Mouse (Mus musculus) spleen, postnatal 10 days (tissue): ENCODE data around the gene Tmem120b.
A peak's percentile ranks its signal among the peaks of the same experiment; 100 is the strongest.

ENCODE experiments used
- DNase-seq, 2 experiments: peaks; one replicate each; pipeline ENCODE4 v3.0.0; 2021 to 2022; ENCODE audit warnings: low spot score in 2 of 2

The Tmem120b gene

DNA sequence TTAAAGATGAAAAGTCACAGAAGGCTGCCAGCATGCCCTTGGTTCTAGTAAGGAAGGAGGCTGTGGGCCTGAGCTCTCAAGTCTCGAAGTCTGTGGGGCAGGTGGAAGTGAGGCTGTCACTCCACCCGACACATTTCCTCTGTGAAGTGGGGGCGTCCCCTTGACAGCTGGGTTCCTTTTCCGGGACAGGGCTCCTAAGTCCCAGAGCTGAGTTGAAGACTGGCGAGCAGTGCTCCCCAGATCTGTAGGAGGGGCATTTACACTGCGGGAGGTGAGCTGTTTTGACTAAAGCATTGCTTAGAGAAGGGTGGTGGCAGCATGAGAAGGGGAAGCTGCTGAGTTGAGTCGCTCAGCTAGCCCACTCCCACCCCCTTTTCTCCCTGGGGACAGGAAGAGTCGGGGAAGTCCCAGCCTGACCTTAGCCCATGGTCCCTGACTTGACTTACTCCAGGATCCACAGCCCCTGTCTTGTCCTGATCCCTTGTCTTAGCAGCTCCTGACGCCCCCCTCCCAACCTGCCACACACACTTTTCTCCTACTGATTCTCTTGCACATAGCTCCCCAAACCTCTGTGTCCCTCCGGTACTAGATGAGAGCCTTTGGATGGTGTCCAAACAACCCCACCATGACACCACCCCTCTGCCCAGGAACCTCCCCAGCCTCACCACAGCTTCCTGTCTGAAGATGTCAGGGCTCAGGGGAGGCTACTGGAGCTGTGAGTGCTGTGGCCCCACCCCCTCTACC lies 60.4 kb downstream of the Tmem120b start:
- DNase-seq, result peak in 1 of 2 experiments; percentile 83

DNA sequence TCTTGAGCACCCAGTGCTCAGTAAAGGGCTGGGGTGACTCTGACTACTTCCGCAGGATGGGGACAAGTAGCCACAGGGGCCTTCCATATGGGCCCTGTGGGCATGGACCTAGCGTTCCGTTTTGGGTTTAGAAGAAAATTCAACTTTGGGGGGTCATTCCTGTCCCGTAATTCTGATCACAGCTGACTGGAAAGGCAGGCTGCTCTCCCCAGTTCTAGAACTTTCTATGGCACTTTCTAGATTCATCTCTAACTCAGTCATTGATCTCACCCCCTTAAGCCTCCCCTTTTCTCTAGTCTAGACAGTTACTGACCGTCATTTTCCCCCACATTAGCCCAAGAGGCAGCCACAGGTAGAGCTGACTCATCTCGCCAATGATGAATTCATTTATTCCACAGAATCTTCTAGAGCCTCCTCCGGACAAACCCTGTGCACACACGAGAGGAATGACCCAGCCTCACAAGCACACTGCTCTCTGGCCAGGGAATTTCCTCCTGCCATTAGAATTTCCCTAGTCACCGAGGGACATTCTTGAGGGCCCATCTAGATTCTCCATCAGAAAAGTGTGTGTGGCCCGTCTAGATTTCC lies 61.0 kb downstream of the Tmem120b start:
- DNase-seq, result no peak

DNA sequence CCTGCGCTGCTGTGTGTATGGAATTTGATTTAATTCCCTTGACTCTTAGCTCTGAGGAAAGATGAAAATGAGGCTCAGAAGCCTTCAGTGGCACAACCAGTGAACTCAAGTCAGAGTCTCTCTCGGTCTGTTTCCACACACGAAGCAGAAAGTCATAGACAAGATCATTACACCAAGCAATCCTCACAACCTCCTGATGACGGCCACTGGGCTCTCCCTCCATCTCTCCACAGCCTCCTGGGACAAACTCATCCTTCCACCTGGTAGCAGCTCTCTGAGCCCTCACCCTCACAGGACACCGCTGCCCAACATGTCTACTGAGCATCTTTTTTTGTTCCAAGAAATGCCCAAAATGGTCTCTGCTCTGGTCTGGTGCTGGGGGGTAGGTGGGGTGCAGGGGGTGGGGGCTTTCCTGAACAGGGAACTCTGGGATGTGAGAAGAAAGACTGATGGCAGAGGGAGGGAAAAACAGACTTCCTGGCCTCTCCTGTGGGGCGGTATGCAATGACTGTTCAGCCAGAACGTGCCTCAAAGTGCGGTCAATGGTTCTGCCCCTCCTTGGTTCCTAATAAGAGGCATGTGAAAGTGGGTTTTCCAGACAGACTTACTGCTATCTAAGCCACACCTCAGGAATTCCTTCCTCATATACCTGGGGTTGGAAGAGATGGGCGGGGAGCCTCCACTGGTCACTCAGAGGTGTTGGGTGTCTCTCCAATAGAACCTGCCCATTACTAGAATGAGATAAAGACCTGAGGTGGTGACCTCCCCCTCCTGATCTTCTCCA lies 62.0 kb downstream of the Tmem120b start:
- DNase-seq, result no peak

GRCm38 (mm10) chr5:123130814-123131148 lies 62.6 kb downstream of the Tmem120b start:
- DNase-seq, result no peak

GRCm38 (mm10) chr5:123132308-123133071 lies 64.3 kb downstream of the Tmem120b start, which contains the start of gene Rhof:
Rhof (minus strand) TSS chr5:123132692.
- DNase-seq, result peak; percentile 91 to 95

GRCm38 (mm10) chr5:123133083-123133783 lies 65.0 kb downstream of the Tmem120b start:
- peak; percentile 91 to 93 for DNase-seq

DNA sequence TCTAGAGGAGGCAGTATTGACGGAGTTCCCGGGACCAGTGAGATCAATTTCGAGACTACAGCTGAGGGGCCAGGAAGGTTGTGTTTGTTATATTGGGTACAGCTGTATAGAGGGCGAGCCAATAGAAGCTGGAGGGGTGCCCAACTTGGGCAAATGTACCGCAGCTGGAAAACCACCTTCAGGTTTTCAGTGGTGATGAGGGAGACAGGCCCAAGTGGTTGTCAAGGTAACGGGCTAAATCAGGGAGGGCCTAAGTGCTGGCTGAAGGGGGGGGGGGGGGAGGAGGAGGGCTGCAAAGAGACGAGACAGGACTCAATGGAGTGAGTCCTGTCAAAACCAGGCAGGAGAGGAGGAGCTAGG lies 65.5 kb downstream of the Tmem120b start:
- no peak for DNase-seq

DNA sequence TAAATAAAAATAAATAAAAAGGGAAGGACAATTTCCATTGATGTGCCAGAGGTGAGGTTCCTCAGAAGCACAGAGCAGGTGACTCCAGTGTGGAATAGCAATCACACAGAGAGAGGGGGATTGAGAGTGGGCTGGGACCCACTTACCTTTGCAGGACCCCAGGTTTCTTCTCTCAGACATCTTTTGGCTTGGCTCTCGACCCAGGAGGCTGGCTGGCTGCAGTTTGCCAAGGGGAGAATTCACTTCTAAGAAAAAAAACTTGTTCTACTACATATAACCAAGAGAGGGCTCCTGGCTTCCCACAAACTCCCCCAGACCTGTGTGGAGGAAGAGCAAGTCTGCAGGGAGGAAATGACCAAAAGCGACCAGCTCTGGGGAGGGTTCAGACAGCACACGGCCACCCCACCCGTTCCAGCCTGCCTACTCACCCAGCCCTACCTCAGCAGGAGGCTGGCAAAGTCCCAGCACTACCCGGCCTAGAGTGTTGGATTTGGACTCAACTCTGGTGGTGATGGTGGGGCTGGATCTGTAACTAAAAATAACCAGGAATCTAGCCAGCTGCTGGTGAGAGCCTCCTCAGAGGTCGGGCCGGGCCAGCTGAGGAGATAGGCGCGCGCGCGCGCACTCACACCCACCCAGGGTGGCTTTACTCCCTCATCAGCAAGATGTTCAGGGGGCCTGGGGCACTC lies 66.1 kb downstream of the Tmem120b start:
- DNase-seq, result no peak

DNA sequence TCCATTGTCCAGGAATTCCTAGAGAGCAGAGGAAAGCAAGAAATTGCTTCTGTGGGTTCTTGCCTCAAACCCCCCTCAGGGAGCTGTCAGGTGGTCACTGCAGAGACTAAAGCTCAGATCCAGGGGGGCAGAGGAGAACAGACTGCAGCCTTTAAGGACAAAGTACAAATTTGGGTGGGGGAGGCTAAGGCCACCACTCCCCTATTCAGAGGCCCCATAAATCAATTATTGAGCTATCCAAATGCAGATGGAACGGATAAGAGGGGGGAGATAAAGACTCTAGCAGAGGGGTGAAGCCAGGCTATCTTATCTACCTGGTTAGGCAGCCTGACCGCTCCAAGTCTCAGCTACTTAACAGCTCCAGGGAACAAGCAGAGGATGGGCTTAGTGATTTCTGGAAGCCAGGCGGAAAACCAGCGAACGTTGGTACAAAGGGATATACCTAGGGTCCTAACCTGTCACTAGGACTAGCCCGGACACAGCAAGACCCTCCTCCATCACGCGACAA lies 66.7 kb downstream of the Tmem120b start:
- no peak for DNase-seq

DNA sequence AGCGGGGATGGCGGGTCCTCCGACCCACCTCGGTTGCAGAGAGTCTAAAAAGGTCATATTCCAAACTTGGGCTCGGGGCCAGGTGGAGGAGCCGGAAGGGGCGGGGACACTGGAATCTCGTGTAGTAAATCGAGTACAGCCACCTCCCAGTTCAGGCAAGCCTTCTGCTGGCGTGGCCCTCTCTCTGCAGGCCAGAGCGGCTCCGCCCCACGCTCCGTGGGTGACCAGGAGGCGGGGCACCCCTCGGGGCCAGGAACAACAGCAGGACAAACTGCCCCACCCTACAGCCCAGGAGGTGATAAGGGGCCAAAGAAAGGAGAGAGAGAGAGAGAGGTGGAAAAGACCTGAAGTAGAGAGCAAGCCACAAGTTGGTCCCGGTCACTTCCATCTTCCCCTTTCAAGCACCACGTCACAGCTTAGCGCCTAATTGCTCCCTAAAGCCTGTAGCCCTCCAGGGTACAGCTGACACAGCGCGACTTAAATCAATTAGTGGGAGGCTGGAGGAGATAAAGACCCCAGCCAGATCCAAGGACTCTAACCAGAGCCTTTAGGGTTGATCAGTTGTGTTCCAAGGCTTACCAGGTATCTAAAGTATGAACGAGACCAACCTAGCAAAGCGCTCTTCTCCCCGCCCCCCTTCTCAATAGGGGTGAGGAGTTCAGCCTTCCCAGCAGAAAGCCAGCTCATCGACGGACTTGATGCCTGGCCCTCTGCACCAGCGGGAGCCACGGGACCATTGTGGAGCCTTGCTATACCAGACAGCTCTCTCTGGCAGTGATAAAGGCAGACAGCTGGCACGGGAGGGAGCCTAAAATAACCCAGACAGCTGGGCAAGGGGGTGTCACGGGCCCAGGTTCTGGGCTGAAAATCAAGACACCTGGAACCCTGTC lies 67.5 kb downstream of the Tmem120b start:
- DNase-seq, result peak; percentile 62 to 72

DNA sequence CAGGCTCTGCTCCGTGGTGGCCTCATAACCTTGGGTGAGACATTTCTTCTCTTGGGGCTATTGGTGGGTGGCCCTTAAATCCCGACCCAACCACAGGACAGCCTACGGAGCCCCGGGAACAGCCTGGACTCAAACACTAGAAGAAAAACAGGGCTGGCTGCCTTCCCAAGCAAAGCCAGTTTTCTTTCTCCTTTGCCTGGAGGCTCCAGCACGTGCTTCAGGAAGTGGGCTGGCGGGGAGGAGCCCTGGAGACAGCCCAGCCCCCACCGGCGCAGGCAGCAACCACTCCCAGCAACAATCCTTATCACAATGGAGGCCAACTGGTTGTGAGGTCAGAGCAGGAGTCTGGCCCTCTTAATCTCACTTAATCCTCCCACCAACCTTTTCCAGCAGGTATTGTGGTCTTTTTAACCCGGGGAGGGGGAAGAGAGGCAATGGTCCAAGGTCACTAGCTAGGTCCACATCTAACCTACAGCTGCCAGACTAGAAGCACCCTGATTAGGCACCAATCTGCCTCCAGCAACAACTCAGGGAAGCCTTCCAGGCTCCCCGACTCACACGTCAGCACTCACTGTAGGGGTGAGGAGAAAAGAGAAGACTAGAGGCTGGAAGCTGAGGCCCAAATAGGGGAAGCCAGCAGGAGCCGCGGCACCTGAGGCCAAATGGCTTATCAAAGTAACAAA lies 68.3 kb downstream of the Tmem120b start:
- DNase-seq, result peak; percentile 71 to 82

DNA sequence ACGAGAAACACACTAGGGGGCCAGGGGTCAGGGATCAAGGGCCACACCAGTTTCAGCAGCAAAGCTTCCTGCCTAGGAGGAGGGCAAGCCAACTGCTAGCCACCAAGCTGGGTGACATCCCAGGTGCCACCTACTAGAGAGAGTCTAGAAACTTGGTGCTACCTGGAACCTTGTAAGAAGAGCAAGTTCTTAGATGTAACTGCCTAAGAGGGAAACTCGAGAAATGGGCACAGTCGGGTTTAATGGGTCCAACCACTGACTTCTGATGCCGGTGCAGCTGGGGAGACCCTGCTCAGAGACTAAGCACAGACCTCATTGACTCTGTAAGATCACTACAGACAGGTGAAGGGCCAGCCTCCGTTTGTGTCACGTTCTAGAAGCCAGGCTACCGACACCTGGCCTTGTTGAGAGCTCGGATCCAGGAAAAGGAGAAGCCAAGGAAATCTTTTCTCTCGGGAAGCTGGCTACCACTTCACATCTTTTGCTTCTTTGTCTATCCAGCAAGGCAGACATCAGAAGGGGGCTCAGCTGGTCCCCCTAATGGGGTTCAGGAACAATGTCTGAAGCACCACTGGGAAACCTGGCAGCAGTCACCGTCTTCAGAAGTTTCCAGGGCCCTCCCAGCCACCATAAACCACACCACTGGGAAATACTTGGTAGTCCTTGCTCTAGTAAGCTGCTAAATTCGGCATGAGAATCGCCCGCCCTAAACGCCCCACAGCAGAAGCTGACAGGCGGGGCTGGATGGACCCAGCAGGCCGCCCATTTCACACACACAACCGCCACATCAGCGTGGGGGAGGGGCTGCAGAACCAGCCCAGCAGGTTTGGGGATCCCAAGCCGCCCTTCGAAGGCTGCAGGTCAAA lies 69.1 kb downstream of the Tmem120b start:
- peak; percentile 75 to 84 for DNase-seq

GRCm38 (mm10) chr5:123137910-123138229 lies 69.7 kb downstream of the Tmem120b start:
- no peak for DNase-seq

- peak; percentile 69 to 75 for DNase-seq
Measured at GRCm38 (mm10) chr5:123138230-123138911, 70.2 kb downstream of the Tmem120b start.

- peak; percentile 87 to 88 for DNase-seq
Measured at GRCm38 (mm10) chr5:123138953-123139721, 70.9 kb downstream of the Tmem120b start.

- peak; percentile 48 to 66 for DNase-seq
Measured at GRCm38 (mm10) chr5:123139722-123140627, 71.8 kb downstream of the Tmem120b start.
